Comparison of ENCODE assay signal across 18 mouse cellular contexts in genomic region chr10:75562596-75562995, GRCm38 (mm10). TPM values are rescaled to one million over a fixed set of nuclear protein-coding genes. Genes with fewer than 3 reads are reported as not detected.
"Had no signal": no experiment of that assay in that cellular context is flagged by ENCODE, and none has a peak within 500 bp of the region (broad histone marks: within the 10 kb centered on the region; RNA-seq: fewer than 3 reads in every experiment).

No protein-coding gene starts in this region.

- H3K9me3 ChIP-seq: kidney, embryonic 15.5 days; liver, embryonic 13.5 days; midbrain, embryonic 12.5 days; neural tube, embryonic 13.5 days had no signal

- H3K36me3 ChIP-seq: kidney, embryonic 15.5 days; liver, embryonic 13.5 days; midbrain, embryonic 12.5 days; neural tube, embryonic 13.5 days had no signal

- H3K27ac ChIP-seq: kidney, embryonic 15.5 days; left cerebral cortex, adult 2 months; liver, embryonic 13.5 days; midbrain, embryonic 12.5 days; neural tube, embryonic 13.5 days had no signal

- DNase-seq: kidney, postnatal 36 days; layer of hippocampus, postnatal 36 days; liver, embryonic 13.5 days; lung, adult 2 months; lung, postnatal 14 days; lung, postnatal 4 days; right cerebral cortex, postnatal 25 days; spleen, adult 18-20 months; thymus, adult 18-20 months had no signal

- H3K4me3 ChIP-seq: kidney, embryonic 15.5 days; left cerebral cortex, adult 2 months; liver, embryonic 13.5 days; midbrain, embryonic 12.5 days; myocyte; neural tube, embryonic 13.5 days had no signal

RNA-seq across cellular contexts. Expression of gene Ggt1, which starts 1.2 kb away (rescaled TPM):
- total RNA-seq: megakaryocyte progenitor cell, adult 5-6 weeks; monocyte, adult 5-6 weeks had no signal

RNA-seq across cellular contexts. Expression of gene Lrrc75b, which starts 2.5 kb away (rescaled TPM):
- total RNA-seq: megakaryocyte progenitor cell, adult 5-6 weeks; megakaryocyte-erythroid progenitor cell, adult 5-6 weeks; monocyte, adult 5-6 weeks had no signal
- polyA plus RNA-seq: liver, adult 2 months had no signal
